Mouse (Mus musculus) frontal cortex, postnatal 36 days (tissue): ENCODE measurements around the gene Prss27.

Source experiments
- DNase-seq, 2 experiments: peaks; one replicate each; pipeline ENCODE4 v3.0.0; 2022; ENCODE audit warnings: low spot score in 2 of 2

The Prss27 gene

GRCm38 (mm10) chr17:24037844-24038243 is at the start of gene Prss27:
TSS of gene Prss27 (plus strand) at chr17:24038144.
- no peak for DNase-seq

GRCm38 (mm10) chr17:23989802-23990201 is 48.1 kb upstream of the Prss27 start:
- no peak for DNase-seq

GRCm38 (mm10) chr17:23992789-23993553 is 45.0 kb upstream of the Prss27 start:
- no peak for DNase-seq

DNA sequence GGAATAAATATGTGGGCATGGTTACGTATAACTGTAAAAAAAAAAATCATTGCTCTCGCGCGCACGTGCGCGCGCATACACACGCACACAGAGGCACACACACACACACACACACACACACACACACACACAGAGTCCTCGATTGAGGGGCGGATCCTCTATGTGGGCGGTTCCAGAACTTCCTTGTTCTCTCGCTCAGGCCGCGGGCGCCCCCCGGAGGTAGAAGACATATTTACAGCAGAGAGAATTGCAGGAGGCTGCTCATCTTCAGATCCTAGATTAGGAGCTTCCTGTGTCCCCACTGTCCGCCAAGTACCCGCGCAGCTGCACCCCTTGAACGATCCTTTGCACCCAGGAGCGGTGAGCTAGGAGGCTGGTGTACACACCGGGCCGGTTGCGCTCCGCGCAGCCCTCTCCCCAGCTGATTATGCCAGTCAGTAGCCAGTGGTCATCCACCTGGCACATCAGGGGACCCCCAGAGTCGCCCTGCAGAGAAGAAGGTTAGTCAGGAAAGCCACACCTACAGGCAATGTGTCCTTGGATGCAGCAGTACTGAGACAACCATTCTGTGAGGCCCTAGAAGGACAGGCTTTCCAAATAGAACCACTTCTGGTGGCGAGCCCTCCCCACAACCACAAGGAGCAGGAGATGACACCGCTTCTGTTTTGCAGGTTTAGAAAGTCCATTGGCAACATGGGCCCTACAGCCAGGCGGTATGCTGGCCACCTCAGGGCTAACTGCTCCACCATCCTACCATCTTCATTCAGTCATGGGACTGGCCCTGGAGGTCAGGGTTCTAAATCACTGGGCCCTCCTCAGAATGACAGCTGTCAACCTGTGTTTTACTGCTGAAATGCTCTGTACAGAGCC is 44.1 kb upstream of the Prss27 start:
- peak; percentile 93 to 96 for DNase-seq

DNA sequence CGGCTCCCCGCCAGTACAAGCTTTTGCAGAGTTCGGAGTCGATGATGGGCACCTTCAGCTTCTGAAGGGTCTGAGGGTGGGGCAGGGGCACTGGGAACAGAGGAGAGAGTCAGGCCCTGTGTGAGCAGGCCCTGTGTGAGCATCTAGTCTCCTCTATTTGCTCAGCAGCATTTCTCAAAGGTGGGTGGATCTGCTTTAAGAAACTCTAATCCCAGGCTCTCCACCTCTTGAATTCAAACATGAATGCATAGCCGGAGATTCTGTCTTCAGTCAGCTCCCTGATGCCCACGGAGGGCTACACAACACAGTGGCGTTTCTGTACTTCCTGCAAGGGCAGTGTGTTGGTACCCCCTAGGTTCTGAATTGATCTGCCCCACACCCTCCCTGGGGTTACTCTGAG is 43.3 kb upstream of the Prss27 start:
- peak in 1 of 2 experiments; percentile 27 for DNase-seq

- DNase-seq: no peak
Measured at GRCm38 (mm10) chr17:23995421-23995820, 42.5 kb upstream of the Prss27 start.

DNA sequence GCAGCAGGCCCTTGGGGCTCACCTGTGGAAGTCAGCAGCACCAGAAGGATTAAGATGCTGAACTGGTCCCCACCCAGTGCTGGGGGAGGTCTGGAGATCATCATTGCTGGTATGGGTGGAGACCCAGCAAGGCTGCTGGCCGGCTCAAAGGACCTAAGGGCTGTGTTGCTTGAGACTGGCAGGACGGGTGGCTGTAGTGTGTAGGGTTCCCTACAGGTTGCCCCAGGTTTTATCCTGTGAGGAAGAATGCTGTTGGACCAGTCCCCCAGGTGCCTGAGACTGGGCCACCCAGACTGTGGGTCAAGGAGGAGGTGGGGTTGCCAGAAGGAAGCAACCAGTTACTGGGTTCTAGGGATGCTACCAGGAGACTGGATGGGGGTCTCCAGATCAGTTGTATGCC is 40.0 kb upstream of the Prss27 start, which contains the start of gene Prss22:
Gene Prss22, minus strand, starts transcription at position 200 of the 400 bp plus-strand sequence.
- no peak for DNase-seq

- no peak for DNase-seq
Measured at GRCm38 (mm10) chr17:23998383-23998782, 39.6 kb upstream of the Prss27 start.

- DNase-seq: peak; percentile 88 to 92
Measured at GRCm38 (mm10) chr17:24000404-24000803, 37.5 kb upstream of the Prss27 start.

- DNase-seq: no peak
Measured at GRCm38 (mm10) chr17:24004071-24004665, 33.8 kb upstream of the Prss27 start.

- no peak for DNase-seq
Measured at GRCm38 (mm10) chr17:24005049-24005448, 32.9 kb upstream of the Prss27 start.

DNA sequence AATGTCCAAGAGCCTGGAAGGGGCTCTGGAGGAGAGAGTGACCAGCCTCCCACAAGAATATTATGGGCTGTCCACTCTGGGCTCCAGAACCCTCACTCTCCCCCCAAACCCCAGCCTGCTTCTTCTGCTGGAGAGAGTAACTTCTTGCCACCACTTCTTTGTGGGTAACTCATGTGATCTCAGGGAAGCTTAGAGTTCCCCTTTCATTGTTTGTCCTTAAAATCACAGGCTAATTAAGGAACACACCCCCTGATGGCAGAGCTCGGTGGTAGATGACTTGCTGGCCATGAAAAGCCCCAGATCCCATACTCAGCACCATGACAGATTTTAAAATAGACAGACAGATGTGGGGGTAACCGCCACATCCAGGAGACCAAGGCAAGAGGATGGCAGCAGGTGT is 31.0 kb upstream of the Prss27 start:
- no peak for DNase-seq

DNA sequence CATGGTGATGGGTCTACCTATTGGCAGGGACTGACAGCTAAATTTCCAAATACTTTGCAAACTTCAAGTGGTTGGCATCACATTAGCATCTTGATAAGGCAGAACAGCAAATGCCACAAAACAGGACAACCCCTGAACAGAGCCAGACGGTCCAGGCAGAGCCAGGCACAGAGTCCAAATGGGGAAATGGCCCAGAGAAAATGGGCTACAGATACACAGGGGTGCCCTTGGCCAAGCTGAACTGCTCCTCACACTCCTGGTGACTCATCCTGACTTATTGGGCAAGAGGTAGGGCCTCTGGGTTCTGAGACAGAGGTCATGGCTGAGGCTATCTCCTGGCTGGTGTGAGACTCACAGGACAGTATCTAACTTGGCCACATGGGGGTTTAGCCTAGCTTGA is 30.6 kb upstream of the Prss27 start:
- no peak for DNase-seq

DNA sequence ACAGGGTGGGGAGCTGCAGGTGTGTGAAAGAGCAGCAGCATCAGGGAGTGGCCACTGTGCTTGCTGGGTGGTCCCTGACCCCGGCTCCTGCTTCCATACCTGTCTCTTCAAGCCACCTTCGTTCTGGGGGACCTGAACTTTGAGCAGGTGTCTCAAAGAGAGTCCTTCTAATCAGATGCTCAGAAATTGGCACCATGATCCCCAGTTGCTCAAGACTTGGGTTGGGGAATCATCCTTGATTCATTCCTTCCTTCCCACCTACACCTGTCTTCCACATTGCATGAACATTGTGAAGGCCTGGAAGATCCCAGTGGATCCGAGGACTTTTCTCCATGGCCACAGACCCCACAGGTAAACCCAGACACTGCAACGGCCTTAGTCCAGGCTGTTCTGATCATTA is 29.8 kb upstream of the Prss27 start:
- no peak for DNase-seq

DNA sequence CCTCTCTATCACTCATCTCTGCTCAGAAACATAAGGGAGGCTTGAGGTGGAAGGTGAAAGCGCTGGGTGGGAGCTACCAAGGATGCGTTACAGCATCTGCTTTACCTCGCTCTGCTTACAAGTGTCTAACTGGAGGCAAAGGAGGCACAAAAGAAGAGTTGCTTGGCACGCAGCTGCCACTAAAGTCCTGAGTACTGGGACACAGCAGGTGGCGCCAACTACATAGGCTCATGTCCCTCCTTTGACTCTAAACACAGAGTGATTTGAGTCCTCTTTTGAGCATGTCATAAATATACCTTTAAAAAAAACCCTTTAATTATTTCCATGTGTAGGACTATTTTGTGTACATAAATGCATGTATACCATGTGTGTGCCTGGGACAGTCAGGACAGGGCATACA is 28.3 kb upstream of the Prss27 start:
- DNase-seq: no peak

DNA sequence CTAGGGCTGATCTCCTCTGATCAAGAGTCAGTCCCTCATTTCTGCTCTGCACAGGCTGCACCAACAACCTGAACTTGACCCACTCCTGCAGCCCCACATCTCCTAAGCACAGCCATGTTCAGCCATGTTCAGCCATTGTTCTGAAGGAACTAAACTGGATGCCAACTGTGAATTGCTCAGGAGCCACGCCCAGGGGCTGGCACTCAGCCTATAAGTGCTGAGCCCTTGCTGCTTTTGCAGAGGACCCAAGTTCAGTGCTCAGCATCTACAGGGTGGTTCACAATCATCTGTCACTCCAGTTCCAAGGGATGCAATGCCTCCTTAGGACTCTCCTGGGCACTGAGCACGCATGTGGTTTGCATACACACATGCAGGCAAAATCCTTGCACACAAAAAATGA is 25.0 kb upstream of the Prss27 start:
- no peak for DNase-seq

DNA sequence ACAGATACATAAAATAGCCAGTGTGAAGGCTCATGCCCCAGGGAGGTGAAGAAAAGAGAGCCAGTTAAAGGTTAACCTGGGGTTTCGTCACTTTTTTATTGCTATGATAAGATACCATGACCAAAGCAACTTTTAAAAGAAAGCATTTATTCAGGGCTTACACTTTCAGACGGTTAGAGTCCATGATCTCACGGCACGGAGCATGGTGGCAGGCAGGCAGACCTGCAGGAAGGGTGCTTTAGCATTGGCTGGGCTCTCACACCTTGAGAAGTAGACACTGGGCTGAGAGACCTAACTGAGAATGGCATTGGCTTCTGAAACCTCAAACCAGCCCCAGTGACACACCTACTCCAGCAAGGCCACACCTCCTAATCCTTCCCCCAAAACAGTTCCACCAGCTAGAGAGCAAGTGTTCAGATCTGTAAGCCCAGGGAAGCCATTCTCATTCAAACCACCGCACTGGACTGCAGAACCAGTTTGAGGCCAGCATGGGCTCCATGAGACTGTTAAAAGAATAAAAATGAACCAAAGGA is 23.4 kb upstream of the Prss27 start:
- DNase-seq: no peak

DNA sequence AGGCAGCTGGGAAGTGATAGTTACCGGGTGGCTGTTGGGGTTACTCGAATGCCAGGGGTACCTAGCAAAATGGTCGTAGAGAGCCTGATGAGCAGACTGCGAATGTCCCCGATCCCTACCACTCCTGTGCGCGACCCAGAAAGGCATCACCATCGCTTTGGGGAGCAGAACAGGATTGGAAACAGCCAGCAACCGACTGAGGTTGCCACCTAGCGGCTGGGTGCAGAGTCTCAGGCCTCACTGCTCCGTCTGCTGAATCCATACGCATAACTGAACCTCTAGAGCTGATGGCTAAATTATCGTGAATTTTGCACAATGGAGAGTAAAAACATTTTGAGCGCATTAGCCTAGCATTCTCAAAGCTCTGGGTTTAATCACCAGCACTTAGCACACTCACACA is 22.2 kb upstream of the Prss27 start:
- no peak for DNase-seq

DNA sequence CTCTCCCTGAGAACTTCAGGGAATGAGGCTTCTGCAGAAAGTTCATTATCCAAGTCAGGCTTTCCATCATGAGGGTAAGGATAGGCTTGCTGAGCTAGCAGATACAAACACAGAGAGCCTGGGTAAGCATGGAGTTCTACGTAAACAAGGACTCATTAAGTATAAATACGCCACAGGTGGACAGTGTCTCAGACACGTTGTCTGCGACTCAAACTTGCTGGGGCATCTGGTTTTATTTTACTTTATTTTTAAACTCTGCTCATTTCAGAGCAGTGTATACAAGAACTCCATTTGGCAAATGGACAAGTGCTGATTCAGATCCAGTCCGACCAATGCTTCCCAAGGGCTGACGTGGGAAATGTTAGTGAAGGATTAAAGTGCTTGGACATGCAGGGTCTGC is 17.2 kb upstream of the Prss27 start:
- no peak for DNase-seq

DNA sequence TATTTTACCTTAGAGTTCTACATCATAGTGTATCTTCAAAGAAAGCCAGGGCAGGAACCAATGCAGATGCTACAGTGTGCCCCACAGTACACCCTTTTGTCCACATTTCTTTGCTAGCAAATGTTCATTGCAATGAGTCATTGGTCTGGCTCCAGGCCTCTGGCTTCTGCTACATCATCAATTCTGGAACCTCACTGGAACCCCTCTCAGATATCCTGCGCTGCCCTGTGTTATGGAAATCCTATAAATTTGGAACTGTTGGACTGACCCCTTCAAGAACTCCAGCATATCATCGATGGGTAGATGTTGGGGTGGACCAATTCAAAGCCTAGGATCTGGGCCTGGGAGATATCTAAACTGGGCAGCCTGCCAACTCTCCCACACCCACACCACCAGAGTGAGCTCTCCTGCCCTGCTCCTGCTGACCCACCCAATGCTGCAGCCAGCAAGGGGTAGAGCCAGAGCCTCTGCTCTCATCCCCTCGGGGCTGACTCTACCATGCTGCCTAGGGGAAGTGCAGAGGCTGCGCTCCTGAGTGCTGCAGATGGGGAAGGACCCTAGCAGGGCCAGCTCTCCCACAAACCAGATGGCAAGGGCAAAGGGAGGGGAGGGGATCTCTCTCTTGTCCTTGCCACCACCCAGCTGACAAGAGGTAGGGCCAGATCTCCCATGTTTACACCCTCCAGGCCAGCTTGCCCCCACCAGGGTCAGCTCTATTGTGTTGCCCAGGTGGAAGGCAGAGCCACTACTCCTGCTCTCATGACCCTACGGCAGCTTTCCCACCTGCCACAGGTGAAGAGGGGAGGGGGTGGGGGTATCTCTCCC is 16.4 kb upstream of the Prss27 start:
- DNase-seq: no peak

DNA sequence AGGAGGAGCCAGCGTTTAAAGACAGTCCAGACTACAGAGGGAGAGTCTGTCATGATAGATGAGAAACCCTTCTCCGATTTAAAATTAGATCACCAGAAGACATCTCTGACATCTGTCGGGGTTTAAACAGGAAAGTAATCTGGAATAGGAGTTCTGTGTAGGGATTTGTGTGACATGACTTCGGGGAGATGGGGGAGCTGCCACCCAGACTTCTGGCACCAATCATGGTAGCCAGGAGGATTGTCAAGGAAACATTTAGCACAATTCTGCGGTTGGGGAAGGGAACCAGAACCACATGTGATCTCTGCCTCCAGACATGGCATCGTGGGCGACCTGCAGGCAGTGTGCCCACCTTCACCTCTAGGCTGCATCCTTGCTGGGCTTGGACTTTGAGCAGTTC is 8.5 kb upstream of the Prss27 start:
- peak in 1 of 2 experiments; percentile 41 for DNase-seq
